Mouse (Mus musculus) E14TG2a.4 (cell line): ENCODE measurements around the gene Cacna1h.

Experiments used
- CTCF ChIP-seq: conservative IDR thresholded peaks from 2 replicates; pipeline ENCODE4 v1.5.1; 2014; ENCODE audit warnings: low read length
- NANOG ChIP-seq: IDR thresholded peaks from 2 replicates; pipeline ENCODE4 v1.6.1; 2014; ENCODE audit warnings: borderline replicate concordance, low read length, mixed read lengths
- POU5F1 ChIP-seq: IDR thresholded peaks from 2 replicates; pipeline ENCODE4 v1.6.1; 2014; ENCODE audit warnings: low read length, borderline replicate concordance

GRCm38 (mm10) chr17:25340003-25340402 lies 93.6 kb downstream of the Cacna1h start:
- TF ChIP-seq CTCF (no peak), NANOG (no peak), POU5F1 (no peak)
